Mouse (Mus musculus): ENCODE measurements at regions not wholly inside any gene's neighbourhood (a gene's known extent, or its start where the extent isn't known, plus 50 kb on each side); places are given as distances from the start of the nearest gene placed in this dataset.

DNA sequence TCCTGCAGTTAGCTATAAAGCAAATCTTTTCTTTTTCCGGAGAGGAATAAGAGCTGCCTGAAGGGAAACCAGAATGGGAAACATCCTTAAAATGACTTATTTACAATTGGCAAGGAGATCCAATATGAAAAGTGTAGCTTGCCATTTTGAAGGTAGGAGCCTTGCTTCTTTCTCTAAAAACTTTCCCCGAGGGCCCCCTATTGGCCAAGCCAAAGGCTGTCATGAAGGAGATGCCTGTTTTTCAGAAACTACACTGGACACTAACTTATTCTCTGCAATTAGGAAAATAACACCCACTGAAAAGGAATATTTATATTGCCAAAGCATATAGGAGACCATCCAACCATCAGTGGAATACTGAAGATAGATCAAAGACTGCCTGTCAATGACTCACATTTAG lies 312.8 kb upstream of the Thrb start:
- 67% methylated on average over 2 of the region's 2 CpGs for WGBS
- H3K36me3 ChIP-seq: no peaks in the 10 kb centered on the region
- no peak for ATAC-seq (replicated peaks; ENCODE audit: low FRiP score)

GRCm38 (mm10) chr14:17352324-17353037 lies 307.6 kb upstream of the Thrb start:
- ATAC-seq (replicated peaks; ENCODE audit: low FRiP score): no peak

More for the DNA sequence above, 312.8 kb upstream of the Thrb start:
- no peak overlapping the region for H3K4me3 ChIP-seq (replicated peaks)
- H3K9me3 ChIP-seq (replicated peaks): no peaks in the 10 kb centered on the region
- no peak overlapping the region for H3K27ac ChIP-seq
- no peaks in the 10 kb centered on the region for H3K27me3 ChIP-seq
- no peak overlapping the region for H3K9ac ChIP-seq
- H3K4me1 ChIP-seq: no peaks in the 10 kb centered on the region
- H3K4me2 ChIP-seq: no peak overlapping the region

GRCm38 (mm10) chr14:17361910-17362309 lies 298.2 kb upstream of the Thrb start:
- no peak overlapping the region for H3K27ac ChIP-seq
- H3K4me1 ChIP-seq: no peaks in the 10 kb centered on the region
- no peaks in the 10 kb centered on the region for H3K36me3 ChIP-seq
- no peak overlapping the region for H3K9ac ChIP-seq
- H3K4me2 ChIP-seq: no peak overlapping the region
- no peak overlapping the region for H3K4me3 ChIP-seq (replicated peaks)
- H3K9me3 ChIP-seq (replicated peaks): no peaks in the 10 kb centered on the region
- no peak for ATAC-seq (replicated peaks; ENCODE audit: low FRiP score)
- no peaks in the 10 kb centered on the region for H3K27me3 ChIP-seq

More at GRCm38 (mm10) chr14:17352324-17353037, 307.6 kb upstream of the Thrb start:
- Histone ChIP-seq H3K9me3 (replicated peaks) (no peaks in the 10 kb centered on the region), H3K9ac (no peak overlapping the region), H3K4me1 (no peaks in the 10 kb centered on the region), H3K27ac (no peak overlapping the region), H3K27me3 (no peaks in the 10 kb centered on the region), H3K4me2 (no peak overlapping the region), H3K36me3 (no peaks in the 10 kb centered on the region), H3K4me3 (replicated peaks) (no peak overlapping the region)
- WGBS: 83% methylated on average over 4 of the region's 4 CpGs

- no peak overlapping the region for H3K4me3 ChIP-seq (replicated peaks)
- WGBS: 36% methylated on average over 7 of the region's 7 CpGs
- H3K4me1 ChIP-seq: no peaks in the 10 kb centered on the region
- no peak overlapping the region for H3K27ac ChIP-seq
- H3K27me3 ChIP-seq: no peaks in the 10 kb centered on the region
- H3K9ac ChIP-seq: no peak overlapping the region
- no peak overlapping the region for H3K4me2 ChIP-seq
- H3K36me3 ChIP-seq: no peaks in the 10 kb centered on the region
- ATAC-seq (replicated peaks; ENCODE audit: low FRiP score): peak; percentile 91
- H3K9me3 ChIP-seq (replicated peaks): no peaks in the 10 kb centered on the region
Measured at GRCm38 (mm10) chr14:17402751-17403479, 257.1 kb upstream of the Thrb start.

GRCm38 (mm10) chr14:17405551-17406336 lies 254.3 kb upstream of the Thrb start:
- no peak for ATAC-seq (replicated peaks; ENCODE audit: low FRiP score)
- H3K4me1 ChIP-seq: peaks cover 2% of the 10 kb centered on the region; the same call in 1 of the 2 replicates
- H3K27ac ChIP-seq: no peak overlapping the region
- H3K27me3 ChIP-seq: no peaks in the 10 kb centered on the region
- WGBS: 79% methylated on average over 2 of the region's 2 CpGs
- H3K36me3 ChIP-seq: no peaks in the 10 kb centered on the region
- no peak overlapping the region for H3K4me2 ChIP-seq
- H3K9me3 ChIP-seq (replicated peaks): no peaks in the 10 kb centered on the region
- H3K9ac ChIP-seq: no peak overlapping the region
- H3K4me3 ChIP-seq (replicated peaks): no peak overlapping the region

DNA sequence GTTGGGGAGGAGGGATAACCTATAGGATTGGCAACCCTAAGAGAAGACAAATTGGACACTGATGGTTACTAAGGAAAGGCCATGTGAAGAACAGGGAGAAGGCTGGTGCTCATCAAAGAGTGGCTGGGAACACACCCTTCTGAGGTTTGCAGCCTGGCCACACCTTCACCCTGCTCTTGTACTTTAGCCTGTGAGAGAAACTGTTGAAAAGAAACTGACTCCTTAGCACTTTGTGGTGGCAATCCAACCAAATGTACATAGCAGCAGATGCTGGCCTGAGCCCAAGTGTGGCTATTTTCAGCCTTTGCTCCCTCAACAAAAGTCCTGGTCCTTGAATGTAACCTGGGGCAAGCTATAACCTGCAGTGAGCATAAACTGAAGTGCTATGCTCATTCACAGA lies 253.2 kb upstream of the Thrb start:
- no peak overlapping the region for H3K9ac ChIP-seq

DNA sequence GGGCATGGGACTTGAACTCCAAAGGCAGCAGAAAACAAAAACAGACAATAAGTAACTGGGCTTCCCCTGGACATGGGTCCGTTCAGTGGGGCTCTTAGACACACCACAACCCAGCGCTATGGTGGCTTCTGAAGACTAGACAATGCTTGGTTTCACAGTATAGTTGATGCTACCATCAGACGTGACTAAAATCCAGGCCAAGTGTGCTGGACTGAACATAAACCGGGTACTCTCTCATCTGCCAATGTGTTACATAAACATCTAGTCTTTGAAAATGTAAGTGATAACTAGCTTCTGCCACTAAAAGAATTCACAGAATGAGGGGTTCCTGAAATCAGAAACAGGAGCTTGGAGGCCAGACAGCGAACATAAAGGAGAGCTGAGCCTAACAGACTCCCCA lies 251.7 kb upstream of the Thrb start:
- H3K9ac ChIP-seq: no peak overlapping the region
- H3K36me3 ChIP-seq: no peaks in the 10 kb centered on the region
- 67% methylated on average over 5 of the region's 5 CpGs for WGBS
- no peak overlapping the region for H3K27ac ChIP-seq
- H3K4me3 ChIP-seq (replicated peaks): no peak overlapping the region
- no peak for ATAC-seq (replicated peaks; ENCODE audit: low FRiP score)
- no peak overlapping the region for H3K4me2 ChIP-seq
- H3K9me3 ChIP-seq (replicated peaks): no peaks in the 10 kb centered on the region
- H3K4me1 ChIP-seq: peaks cover 7% of the 10 kb centered on the region
- no peaks in the 10 kb centered on the region for H3K27me3 ChIP-seq

More for the DNA sequence above, 253.2 kb upstream of the Thrb start:
- Histone ChIP-seq H3K9me3 (replicated peaks) (no peaks in the 10 kb centered on the region), H3K36me3 (no peaks in the 10 kb centered on the region), H3K27me3 (no peaks in the 10 kb centered on the region), H3K27ac (no peak overlapping the region), H3K4me2 (no peak overlapping the region), H3K4me1 (peaks cover 7% of the 10 kb centered on the region), H3K4me3 (replicated peaks) (no peak overlapping the region)
- no peak for ATAC-seq (replicated peaks; ENCODE audit: low FRiP score)

DNA sequence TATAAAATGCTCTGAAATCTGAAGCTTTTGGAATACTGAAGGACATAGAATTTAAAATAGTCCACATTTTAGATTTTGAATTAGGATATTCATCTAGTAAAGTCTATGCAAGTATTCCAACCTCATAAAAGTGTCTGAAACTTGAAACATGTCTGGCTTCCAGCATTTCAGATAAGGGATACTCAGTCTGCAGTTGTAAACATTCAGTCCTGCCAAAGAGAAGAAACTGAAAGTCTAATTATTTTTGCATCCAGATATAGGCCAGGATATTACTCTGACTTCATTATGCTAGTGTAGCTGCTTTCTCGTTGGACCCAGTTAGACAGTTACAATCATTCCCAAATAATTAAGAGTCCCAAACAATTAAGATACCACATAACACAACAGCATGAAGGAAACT lies 251.2 kb upstream of the Thrb start:
- Histone ChIP-seq H3K4me1 (peaks cover 7% of the 10 kb centered on the region), H3K4me2 (no peak overlapping the region), H3K9ac (no peak overlapping the region), H3K27ac (no peak overlapping the region), H3K4me3 (replicated peaks) (no peak overlapping the region), H3K9me3 (replicated peaks) (no peaks in the 10 kb centered on the region), H3K36me3 (no peaks in the 10 kb centered on the region), H3K27me3 (no peaks in the 10 kb centered on the region)
- 44% methylated on average over 1 of the region's 1 CpGs for WGBS
- no peak for ATAC-seq (replicated peaks; ENCODE audit: low FRiP score)

GRCm38 (mm10) chr14:17409497-17409896 lies 250.6 kb upstream of the Thrb start:
- ATAC-seq (replicated peaks; ENCODE audit: low FRiP score): no peak
- H3K36me3 ChIP-seq: no peaks in the 10 kb centered on the region
- 89% methylated on average over 6 of the region's 6 CpGs for WGBS

DNA sequence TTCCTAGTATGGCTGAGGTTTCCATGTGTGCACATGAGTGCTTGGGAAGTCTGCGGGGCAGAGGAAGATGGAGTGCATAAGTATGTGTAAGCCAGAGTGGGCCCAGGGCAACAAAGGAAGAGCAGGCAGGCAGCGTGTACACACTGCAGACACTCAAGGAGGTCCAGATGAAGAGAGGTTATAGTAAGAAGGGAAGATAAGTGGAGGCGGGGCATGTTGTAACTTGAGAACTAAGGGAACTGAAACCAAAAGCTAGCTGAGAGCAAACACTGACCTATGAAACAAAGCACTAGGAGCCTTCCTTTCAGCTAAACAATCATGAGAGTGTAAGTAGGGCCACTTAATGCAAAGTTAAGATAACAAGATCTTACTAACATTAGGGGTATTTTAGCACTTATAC lies 249.3 kb upstream of the Thrb start:
- Histone ChIP-seq H3K27me3 (no peaks in the 10 kb centered on the region), H3K4me2 (no peak overlapping the region), H3K4me3 (replicated peaks) (no peak overlapping the region), H3K9me3 (replicated peaks) (no peaks in the 10 kb centered on the region), H3K9ac (no peak overlapping the region), H3K27ac (no peak overlapping the region), H3K36me3 (no peaks in the 10 kb centered on the region), H3K4me1 (peaks cover 7% of the 10 kb centered on the region)
- no peak for ATAC-seq (replicated peaks; ENCODE audit: low FRiP score)
- WGBS: 39% methylated on average over 3 of the region's 3 CpGs

More at GRCm38 (mm10) chr14:17409497-17409896, 250.6 kb upstream of the Thrb start:
- peaks cover 7% of the 10 kb centered on the region for H3K4me1 ChIP-seq
- no peak overlapping the region for H3K9ac ChIP-seq
- H3K27ac ChIP-seq: no peak overlapping the region
- H3K27me3 ChIP-seq: no peaks in the 10 kb centered on the region
- no peaks in the 10 kb centered on the region for H3K9me3 ChIP-seq (replicated peaks)
- no peak overlapping the region for H3K4me3 ChIP-seq (replicated peaks)
- H3K4me2 ChIP-seq: no peak overlapping the region

DNA sequence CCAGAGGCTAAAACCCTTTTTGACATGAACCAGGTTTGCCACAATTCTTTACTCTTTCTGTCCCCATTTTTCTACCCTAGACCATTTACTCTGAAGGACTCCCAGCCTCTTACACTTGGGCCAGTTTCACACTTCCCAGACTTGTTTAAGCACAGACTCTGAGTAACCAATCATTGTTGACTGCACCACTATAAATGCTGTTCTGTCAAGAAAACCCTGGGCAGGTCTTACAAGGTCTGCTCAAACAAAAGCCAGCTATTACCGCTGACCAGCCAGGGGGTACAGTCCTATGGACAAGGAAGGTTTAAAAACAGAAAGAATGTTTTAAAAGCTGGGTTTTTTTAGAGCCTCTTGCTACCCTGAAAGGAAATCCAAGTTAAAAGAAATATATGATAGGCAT lies 248.8 kb upstream of the Thrb start:
- Histone ChIP-seq H3K36me3 (no peaks in the 10 kb centered on the region), H3K9ac (no peak overlapping the region), H3K4me1 (peaks cover 7% of the 10 kb centered on the region), H3K27ac (no peak overlapping the region), H3K27me3 (no peaks in the 10 kb centered on the region), H3K9me3 (replicated peaks) (no peaks in the 10 kb centered on the region), H3K4me3 (replicated peaks) (no peak overlapping the region), H3K4me2 (no peak overlapping the region)
- ATAC-seq (replicated peaks; ENCODE audit: low FRiP score): 0 out of 2 replicates have a peak, but pooled peaks have one; percentile 12
- 29% methylated on average over 1 of the region's 1 CpGs for WGBS

- ATAC-seq (replicated peaks; ENCODE audit: low FRiP score): no peak
Measured at GRCm38 (mm10) chr14:17414246-17414888, 245.7 kb upstream of the Thrb start.

More at GRCm38 (mm10) chr14:17414246-17414888, 245.7 kb upstream of the Thrb start:
- H3K4me3 ChIP-seq (replicated peaks): no peak overlapping the region
- no peak overlapping the region for H3K4me2 ChIP-seq
- H3K27me3 ChIP-seq: no peaks in the 10 kb centered on the region
- H3K9ac ChIP-seq: no peak overlapping the region
- H3K27ac ChIP-seq: no peak overlapping the region
- no peaks in the 10 kb centered on the region for H3K9me3 ChIP-seq (replicated peaks)
- 80% methylated on average over 6 of the region's 6 CpGs for WGBS
- H3K4me1 ChIP-seq: peaks cover 7% of the 10 kb centered on the region
- no peaks in the 10 kb centered on the region for H3K36me3 ChIP-seq
